ENCODE assay signal across 16 mouse cellular contexts in the genomic region with DNA sequence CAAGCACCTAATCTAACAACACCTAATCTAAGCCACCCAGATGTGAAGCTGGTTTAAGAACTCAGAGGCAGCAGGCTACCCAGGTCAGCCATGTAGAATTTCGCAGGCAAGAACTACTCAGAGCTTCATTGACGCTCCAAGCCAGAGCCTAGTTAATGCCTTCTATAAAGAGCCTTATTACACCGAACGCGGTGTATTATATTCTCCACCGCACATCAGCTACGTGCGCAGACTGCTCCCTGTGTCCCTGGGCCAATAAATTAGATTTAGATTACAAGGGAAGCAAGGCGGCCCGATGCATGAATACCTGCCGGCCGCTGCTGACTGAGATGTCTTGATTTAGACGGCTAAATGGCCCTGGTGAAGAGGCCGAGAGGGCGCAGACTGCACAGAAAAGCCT.
DNase-seq lines count a peak whose midpoint lies in the region; ATAC-seq and TF ChIP-seq lines count a peak whose summit lies in the region.
"Had no signal": no experiment of that assay in that cellular context is flagged by ENCODE, and none has a peak within 500 bp of the region (broad histone marks: within the 10 kb centered on the region; RNA-seq: fewer than 3 reads in every experiment).

No protein-coding gene starts in this region.

- H3K4me1 ChIP-seq in heart, embryonic 13.5 days: peaks cover 35% of the 10 kb centered on the region
- peaks cover 7% of the 10 kb centered on the region; the same call in 1 of the 2 replicates for H3K4me1 ChIP-seq in midbrain, embryonic 14.5 days (ENCODE audit: control insufficient read depth, insufficient read depth, low read length)
- H3K4me1 ChIP-seq in midbrain, embryonic 11.5 days (ENCODE audit: control insufficient read depth, insufficient read depth, low read length): 0 out of 2 replicates have a peak, but pooled peaks cover 2% of the 10 kb centered on the region
- H3K4me1 ChIP-seq in hindbrain, postnatal 0 days (ENCODE audit: insufficient read depth, low read length): peaks cover 5% of the 10 kb centered on the region; the same call in 1 of the 2 replicates
- peaks cover 33% of the 10 kb centered on the region for H3K4me1 ChIP-seq in neural tube, embryonic 15.5 days

- peak overlapping the region; percentile 2; the same call in 1 of the 2 replicates for H3K27ac ChIP-seq in heart, embryonic 13.5 days (replicated peaks)
- no peak overlapping the region for H3K27ac ChIP-seq in midbrain, embryonic 14.5 days (replicated peaks; ENCODE audit: low read depth, low read length)
- no peak overlapping the region for H3K27ac ChIP-seq in midbrain, embryonic 11.5 days (ENCODE audit: low read depth, low read length)
- H3K27ac ChIP-seq in hindbrain, postnatal 0 days: no peak overlapping the region
- H3K27ac ChIP-seq in neural tube, embryonic 15.5 days (replicated peaks): peak overlapping the region; percentile 42
- H3K27ac ChIP-seq: gastrocnemius, adult 2 months; heart, embryonic 15.5 days had no signal

- no peaks in the 10 kb centered on the region for H3K9me3 ChIP-seq in heart, embryonic 13.5 days
- H3K9me3 ChIP-seq in midbrain, embryonic 14.5 days (ENCODE audit: control insufficient read depth, low read length): no peaks in the 10 kb centered on the region
- H3K9me3 ChIP-seq in midbrain, embryonic 11.5 days (ENCODE audit: control insufficient read depth, low read length): no peaks in the 10 kb centered on the region
- no peaks in the 10 kb centered on the region for H3K9me3 ChIP-seq in hindbrain, postnatal 0 days (ENCODE audit: low read length)
- H3K9me3 ChIP-seq in neural tube, embryonic 15.5 days (replicated peaks): no peaks in the 10 kb centered on the region
- H3K9me3 ChIP-seq: heart, embryonic 15.5 days; limb, embryonic 13.5 days had no signal

- no peak for ATAC-seq in heart, embryonic 13.5 days (ENCODE audit: extremely low read depth, insufficient number of reproducible peaks, low FRiP score, low TSS enrichment)
- no peak for ATAC-seq in midbrain, embryonic 14.5 days (ENCODE audit: low FRiP score, low TSS enrichment)
- no peak for ATAC-seq in midbrain, embryonic 11.5 days (ENCODE audit: low FRiP score)
- ATAC-seq in hindbrain, postnatal 0 days: no peak
- ATAC-seq in neural tube, embryonic 15.5 days (ENCODE audit: low FRiP score): peak; percentile 60

- no peak overlapping the region for H3K4me3 ChIP-seq in heart, embryonic 13.5 days
- H3K4me3 ChIP-seq in midbrain, embryonic 14.5 days (replicated peaks; ENCODE audit: low read depth, low read length): no peak overlapping the region
- no peak overlapping the region for H3K4me3 ChIP-seq in midbrain, embryonic 11.5 days (ENCODE audit: low read depth, low read length)
- no peak overlapping the region for H3K4me3 ChIP-seq in hindbrain, postnatal 0 days (ENCODE audit: low read length)
- H3K4me3 ChIP-seq in neural tube, embryonic 15.5 days (replicated peaks): no peak overlapping the region
- H3K4me3 ChIP-seq: erythroblast, embryonic 14.5 days; gastrocnemius, adult 2 months; heart, embryonic 15.5 days; limb, embryonic 13.5 days had no signal

- no peaks in the 10 kb centered on the region for H3K36me3 ChIP-seq in heart, embryonic 13.5 days
- H3K36me3 ChIP-seq in midbrain, embryonic 14.5 days (ENCODE audit: control insufficient read depth, insufficient read depth, low read length): no peaks in the 10 kb centered on the region
- no peaks in the 10 kb centered on the region for H3K36me3 ChIP-seq in midbrain, embryonic 11.5 days (ENCODE audit: control insufficient read depth, insufficient read depth, low read length)
- H3K36me3 ChIP-seq in hindbrain, postnatal 0 days (ENCODE audit: insufficient read depth, low read length): no peaks in the 10 kb centered on the region
- H3K36me3 ChIP-seq in neural tube, embryonic 15.5 days: no peaks in the 10 kb centered on the region
- H3K36me3 ChIP-seq: heart, embryonic 15.5 days; limb, embryonic 13.5 days had no signal

- no peak for TF ChIP-seq CTCF in hindbrain, postnatal 0 days (IDR thresholded peaks at IDR 0.05; ENCODE audit: low read depth)

- H3K9ac ChIP-seq in heart, embryonic 13.5 days: no peak overlapping the region
- no peak overlapping the region for H3K9ac ChIP-seq in midbrain, embryonic 14.5 days (replicated peaks; ENCODE audit: low read length)
- H3K9ac ChIP-seq in midbrain, embryonic 11.5 days (ENCODE audit: low read length): no peak overlapping the region
- no peak overlapping the region for H3K9ac ChIP-seq in hindbrain, postnatal 0 days (replicated peaks; ENCODE audit: low read length)
- H3K9ac ChIP-seq in neural tube, embryonic 15.5 days (replicated peaks): no peak overlapping the region
- H3K9ac ChIP-seq: heart, embryonic 15.5 days; limb, embryonic 13.5 days had no signal

- no peak overlapping the region for H3K4me2 ChIP-seq in heart, embryonic 13.5 days
- no peak overlapping the region for H3K4me2 ChIP-seq in midbrain, embryonic 14.5 days (ENCODE audit: low read length)
- no peak overlapping the region for H3K4me2 ChIP-seq in midbrain, embryonic 11.5 days
- no peak overlapping the region for H3K4me2 ChIP-seq in hindbrain, postnatal 0 days (ENCODE audit: low read depth, low read length)
- no peak overlapping the region for H3K4me2 ChIP-seq in neural tube, embryonic 15.5 days
- H3K4me2 ChIP-seq: heart, embryonic 15.5 days; limb, embryonic 13.5 days had no signal

- no peak for DNase-seq in heart, postnatal 36 days
- DNase-seq in midbrain, embryonic 14.5 days: peak; percentile 36
- no peak for DNase-seq in midbrain, embryonic 11.5 days (ENCODE audit: low spot score, missing footprints)
- peak; percentile 42 for DNase-seq in hindbrain, postnatal 0 days (ENCODE audit: low spot score)
- no peak for DNase-seq in retina, embryonic 14.5 days (ENCODE audit: low spot score)
- no peak for DNase-seq in ovary, postnatal 10 days (ENCODE audit: low spot score)
- DNase-seq: adrenal gland, postnatal 25 days; cerebellum, adult 2 months; gastrocnemius, adult 2 months; layer of hippocampus, adult 9-11 months; lung, postnatal 14 days had no signal

- intact Hi-C loops in heart, postnatal 36 days (cut with DNase I): no loop called here

- no peaks in the 10 kb centered on the region for H3K27me3 ChIP-seq in heart, embryonic 13.5 days (replicated peaks)
- H3K27me3 ChIP-seq in midbrain, embryonic 14.5 days (ENCODE audit: control insufficient read depth, insufficient read depth, low read length): no peaks in the 10 kb centered on the region
- no peaks in the 10 kb centered on the region for H3K27me3 ChIP-seq in midbrain, embryonic 11.5 days (ENCODE audit: control insufficient read depth, insufficient read depth, low read length)
- no peaks in the 10 kb centered on the region for H3K27me3 ChIP-seq in hindbrain, postnatal 0 days (ENCODE audit: insufficient read depth, low read length)
- no peaks in the 10 kb centered on the region for H3K27me3 ChIP-seq in neural tube, embryonic 15.5 days (replicated peaks)
- H3K27me3 ChIP-seq: heart, embryonic 15.5 days; limb, embryonic 13.5 days had no signal

- 86% methylated on average over 15 of the region's 15 CpGs for WGBS in heart, embryonic 13.5 days
- WGBS in midbrain, embryonic 14.5 days: 82% methylated on average over 15 of the region's 15 CpGs
- WGBS in midbrain, embryonic 11.5 days: 86% methylated on average over 15 of the region's 15 CpGs
- WGBS in hindbrain, postnatal 0 days: 71% methylated on average over 15 of the region's 15 CpGs
- 42% methylated on average over 15 of the region's 15 CpGs for WGBS in neural tube, embryonic 15.5 days

Comparison
In these comparisons a context has a peak if more than half of its experiments do, and no peak if none do; other contexts are left out.
1. DNase-seq: peak in midbrain, embryonic 14.5 days (single experiment) and hindbrain, postnatal 0 days (single experiment); none in heart, postnatal 36 days (0 of 2), midbrain, embryonic 11.5 days (single experiment), retina, embryonic 14.5 days (single experiment) and ovary, postnatal 10 days (single experiment).
2. H3K27ac ChIP-seq: peak in heart, embryonic 13.5 days (single experiment) and neural tube, embryonic 15.5 days (single experiment); none in midbrain, embryonic 14.5 days (single experiment), midbrain, embryonic 11.5 days (single experiment) and hindbrain, postnatal 0 days (single experiment).